Mouse (Mus musculus): ENCODE measurements around the gene 4930451I11Rik.

4930451I11Rik gene

GRCm38 (mm10) chr7:126781661-126782370 is 49.6 kb downstream of the 4930451I11Rik start:
- DNase-seq (ENCODE audit: low read depth, low spot score): no peak

GRCm38 (mm10) chr7:126780971-126781635 is 50.3 kb downstream of the 4930451I11Rik start, which contains the start of gene Tbx6:
Tbx6 (plus strand) TSS chr7:126781483.
- DNase-seq (ENCODE audit: low read depth, low spot score): no peak

Measured in embryo, embryonic 11.5 days (tissue).